Mouse (Mus musculus): ENCODE measurements around the gene Psma6. TPM values are rescaled to one million over a fixed set of nuclear protein-coding genes. Genes with fewer than 3 reads are reported as not detected.
A peak's percentile ranks its signal among the peaks of the same experiment; 100 is the strongest.

Psma6 gene
- total RNA-seq, 2 experiments from 2014 or later, result 240 to 247 TPM

- no peak for DNase-seq (ENCODE audit: low spot score in 2 of 2)
Observed at GRCm38 (mm10) chr12:55460900-55461299, 76.9 kb downstream of the Psma6 start.

- DNase-seq (ENCODE audit: low spot score in 2 of 2), result no peak
Observed at GRCm38 (mm10) chr12:55461767-55462166, 77.7 kb downstream of the Psma6 start.

DNA sequence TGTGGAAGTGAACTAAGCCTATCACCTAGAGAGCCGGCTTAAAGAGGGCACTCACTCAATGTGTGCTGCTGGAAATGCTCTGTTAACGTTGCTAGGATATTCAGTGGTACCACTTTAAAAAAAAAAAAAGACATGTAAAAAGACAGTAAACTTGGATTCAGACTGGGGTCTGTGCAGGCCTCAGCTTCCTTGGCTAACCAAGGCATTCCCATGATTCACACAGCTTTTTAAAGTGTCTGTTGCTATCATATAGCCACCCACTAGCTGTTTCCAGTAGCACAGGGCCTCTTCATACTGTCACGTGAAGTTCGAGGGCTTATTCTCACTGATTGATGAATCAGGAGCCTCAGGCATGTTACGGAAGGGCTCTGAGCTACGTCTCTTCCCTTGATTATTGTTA is 78.4 kb downstream of the Psma6 start:
- no peak for DNase-seq (ENCODE audit: low spot score in 2 of 2)

DNA sequence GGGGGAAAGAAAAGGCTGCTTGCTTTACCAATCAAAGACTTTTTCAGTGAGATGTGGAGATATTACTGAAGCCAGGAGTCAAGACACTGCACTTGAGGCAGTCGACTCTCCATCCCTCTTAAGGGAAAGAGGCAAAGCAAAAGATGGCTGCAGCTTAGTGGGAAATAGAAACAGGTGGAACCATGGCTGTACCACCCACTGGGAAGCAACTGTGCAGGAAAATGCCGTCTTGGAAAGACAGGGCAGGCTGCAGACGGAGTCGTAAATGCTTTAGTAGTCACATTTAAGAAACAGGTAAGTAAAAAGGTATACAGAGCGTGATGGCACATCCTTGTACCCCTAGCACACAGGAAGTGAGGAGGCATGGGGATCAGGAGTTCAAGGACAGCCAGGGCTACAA is 79.1 kb downstream of the Psma6 start:
- DNase-seq (ENCODE audit: low spot score in 2 of 2), result no peak

DNA sequence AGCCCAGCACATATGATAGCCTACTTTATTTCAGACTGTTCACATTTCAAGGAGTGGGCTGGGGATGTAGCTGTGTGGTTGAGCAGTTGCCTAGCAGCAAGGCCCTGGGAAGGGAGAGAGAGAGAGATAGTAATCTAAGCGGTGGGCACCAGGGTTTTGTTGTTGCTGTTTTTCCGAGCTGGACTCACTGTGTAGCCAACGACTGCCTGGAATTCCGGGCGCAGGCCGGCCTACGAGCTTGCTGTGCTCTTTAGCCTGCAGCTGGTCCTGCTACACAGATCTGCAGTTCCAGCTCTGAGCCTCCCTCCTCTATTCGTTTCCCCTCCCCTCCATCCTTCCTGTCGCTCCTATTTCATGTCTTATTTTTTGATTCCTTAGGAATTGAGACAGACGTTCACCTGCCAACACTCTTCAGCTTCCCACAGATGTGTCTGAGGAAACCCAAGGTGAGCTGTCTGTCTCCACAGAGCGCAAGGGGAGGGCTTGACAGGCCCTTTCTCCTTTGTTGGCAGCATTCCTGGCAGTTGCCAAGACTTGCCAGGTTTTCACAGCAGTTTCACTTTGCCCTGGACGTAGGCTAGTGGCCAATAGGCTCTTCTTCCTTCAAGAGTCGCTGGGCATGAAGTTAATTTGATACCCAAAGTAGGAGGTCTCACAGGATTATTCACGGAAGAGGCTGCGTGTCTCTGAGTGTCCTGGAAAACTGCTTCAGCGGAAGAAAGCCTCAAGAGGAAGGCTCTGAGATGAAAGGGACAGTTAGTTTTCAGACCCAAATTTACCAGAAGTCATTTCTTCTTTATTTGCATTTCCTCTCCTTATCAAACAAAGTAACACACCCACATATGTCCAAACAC is 80.2 kb downstream of the Psma6 start:
- peak in 1 of 2 experiments; percentile 69 for DNase-seq (ENCODE audit: low spot score in 2 of 2)

DNA sequence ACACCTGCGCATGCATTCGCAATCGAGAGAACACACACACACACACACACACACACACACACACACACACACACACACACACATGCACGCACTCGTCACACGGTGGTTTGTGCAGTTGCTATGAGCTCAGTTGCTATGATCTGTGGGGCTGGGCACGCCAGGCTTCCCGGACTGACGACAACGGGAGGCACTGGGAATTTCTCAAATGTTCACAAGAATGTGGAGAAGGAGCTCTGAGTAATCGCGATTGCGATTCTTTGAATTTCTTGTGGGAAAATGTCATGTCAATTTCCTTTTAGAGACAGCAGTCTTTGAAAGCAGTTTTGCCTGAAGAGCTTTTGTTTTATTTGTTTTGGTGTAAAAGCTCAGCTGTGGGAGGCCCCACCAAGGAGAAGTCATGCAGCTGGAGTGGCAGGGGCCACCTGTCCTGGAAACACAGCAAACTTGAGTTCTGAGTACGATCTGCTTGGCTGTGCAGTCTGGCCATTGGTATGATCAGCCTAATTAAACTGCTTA is 80.9 kb downstream of the Psma6 start:
- peak in 1 of 2 experiments; percentile 43 for DNase-seq (ENCODE audit: low spot score in 2 of 2)

- no peak for DNase-seq (ENCODE audit: low spot score in 2 of 2)
Observed at GRCm38 (mm10) chr12:55465401-55465983, 81.5 kb downstream of the Psma6 start.

GRCm38 (mm10) chr12:55466088-55466701 is 82.2 kb downstream of the Psma6 start:
- no peak for DNase-seq (ENCODE audit: low spot score in 2 of 2)

DNA sequence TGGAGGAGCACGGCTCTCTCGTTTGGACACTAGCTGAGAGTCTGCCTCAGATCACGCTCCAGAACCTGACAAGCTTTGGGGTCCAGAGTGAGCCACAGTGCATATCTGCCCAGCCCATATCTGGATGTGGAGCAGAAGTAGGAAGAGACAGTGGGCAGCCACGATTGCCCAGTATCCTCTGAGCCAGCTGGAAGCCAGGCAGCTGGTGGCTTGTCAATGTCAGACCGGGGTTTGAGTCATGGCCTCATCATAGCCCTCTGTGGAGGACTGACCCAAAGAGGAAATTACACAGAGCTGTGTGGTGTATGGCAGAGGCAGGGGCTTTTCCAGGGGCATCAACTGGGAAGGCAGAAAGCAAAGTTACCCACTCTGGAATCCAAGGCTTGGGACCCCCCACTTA is 82.8 kb downstream of the Psma6 start:
- DNase-seq (ENCODE audit: low spot score in 2 of 2), result no peak

DNA sequence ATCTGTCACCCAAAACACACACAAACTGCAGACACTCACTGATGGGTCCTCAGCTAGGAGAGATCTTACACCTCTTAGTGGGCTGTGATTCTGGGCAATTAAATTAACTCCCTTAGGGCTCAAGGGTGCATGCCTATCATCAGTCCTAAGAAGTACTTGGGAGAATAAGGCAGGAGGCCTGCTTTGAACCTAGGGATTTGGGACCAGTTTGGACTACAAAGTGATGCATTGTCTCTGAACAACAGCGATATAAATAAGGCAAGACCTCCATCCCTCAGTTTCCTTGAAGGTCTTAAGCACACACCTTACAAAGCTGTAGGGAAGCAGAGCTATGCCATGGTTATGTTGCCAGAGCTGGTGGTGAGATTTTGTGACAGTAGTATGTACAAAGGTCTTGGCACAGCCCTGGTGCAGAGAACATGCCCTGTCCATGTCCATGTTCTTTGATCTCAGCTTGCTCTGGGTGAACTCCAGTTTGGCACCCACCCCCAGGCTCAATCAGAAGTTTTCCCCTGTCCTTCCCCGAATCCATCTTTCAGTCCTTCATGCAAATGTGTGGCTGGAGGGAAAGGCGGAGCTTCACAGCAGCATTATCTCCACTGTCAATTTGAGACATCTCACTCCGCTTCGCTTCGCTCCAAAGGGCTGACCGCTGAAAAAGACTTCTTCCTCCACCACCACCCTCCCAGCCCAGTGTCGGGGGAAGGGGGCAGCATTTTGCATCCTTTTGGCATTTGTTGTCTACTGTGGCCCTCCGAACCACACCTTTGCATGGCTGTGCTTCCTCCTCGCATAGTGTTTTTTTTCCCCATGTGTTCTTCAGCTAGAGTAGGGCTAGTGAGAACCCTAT is 83.5 kb downstream of the Psma6 start:
- DNase-seq (ENCODE audit: low spot score in 2 of 2), result no peak

Other genes starting within 250 kb of the Psma6 start
- 10 to 100 TPM; 38.9 to 41.0 TPM for gene Srp54b, start 229.1 kb upstream of the Psma6 start, total RNA-seq (2021)
- 1 to 10 TPM; 6.1 to 7.0 TPM for gene 1700047I17Rik2, start 184.6 kb upstream of the Psma6 start, total RNA-seq (2021)
- 10 to 100 TPM; 24.8 to 33.1 TPM for gene Srp54c, start 154.1 kb upstream of the Psma6 start, total RNA-seq (2021)
- 1 to 10 TPM; 7.2 to 9.8 TPM for gene 1110008L16Rik, start 84.6 kb upstream of the Psma6 start, total RNA-seq (2021)
- 10 to 100 TPM in 1 of 2 experiments, 1 to 10 TPM in 1; 8.4 to 13.2 TPM for gene Ppp2r3c, start 81.2 kb upstream of the Psma6 start, total RNA-seq (2021)
- gene Nfkbia, start 108.4 kb downstream of the Psma6 start, total RNA-seq (2021), result 10 to 100 TPM; 37.1 to 46.5 TPM
- gene Aldoart2, start 181.0 kb downstream of the Psma6 start, total RNA-seq (2021), result not detected
- gene Insm2, start 215.2 kb downstream of the Psma6 start, total RNA-seq (2021), result not detected